Mouse (Mus musculus) liver, adult 2 months (tissue): ENCODE measurements around the gene Armh3. TPM values are rescaled to one million over a fixed set of nuclear protein-coding genes. Genes with fewer than 3 reads are reported as not detected.

Experiments used
- DNase-seq: peaks from one replicate; pipeline ENCODE4 v3.0.0-alpha.2; 2011; ENCODE audit warnings: low read depth, low spot score; ENCODE audit errors: extremely low read depth
- H3K27ac ChIP-seq: fragments of 200-500 bp; replicated peaks from 2 replicates; pipeline ENCODE4 v1.5.1; 2012; ENCODE audit warnings: low read depth, mild to moderate bottlenecking, control low read depth, inconsistent platforms, low read length; ENCODE audit not compliant: insufficient read depth
- H3K27me3 ChIP-seq: fragments of 200-500 bp; 2 replicates; pipeline ENCODE4 v1.6.1; 2012; ENCODE audit warnings: mild to moderate bottlenecking, moderate library complexity, low read length, inconsistent platforms; ENCODE audit not compliant: control insufficient read depth, insufficient read depth
- H3K36me3 ChIP-seq: fragments of 200-500 bp; 2 replicates; pipeline ENCODE4 v1.6.1; 2012; ENCODE audit warnings: low read length, inconsistent platforms; ENCODE audit not compliant: control insufficient read depth, insufficient read depth
- H3K4me1 ChIP-seq: fragments of 200-500 bp; 2 replicates; pipeline ENCODE4 v1.6.1; 2011; ENCODE audit warnings: low read length; ENCODE audit not compliant: control insufficient read depth, insufficient read depth
- H3K4me3 ChIP-seq: fragments of 200-500 bp; 2 replicates; pipeline ENCODE4 v1.5.1; 2011; ENCODE audit warnings: low read depth, mild to moderate bottlenecking, control low read depth, low read length, moderate library complexity; ENCODE audit not compliant: insufficient read depth
- H3K79me2 ChIP-seq: fragments of 200-500 bp; 2 replicates; pipeline ENCODE4 v1.6.1; 2012; ENCODE audit warnings: inconsistent platforms, mild to moderate bottlenecking, low read length, moderate library complexity; ENCODE audit not compliant: control insufficient read depth, insufficient read depth
- H3K9ac ChIP-seq: fragments of 200-500 bp; 2 replicates; pipeline ENCODE4 v1.6.1; 2012; ENCODE audit warnings: low read depth, mild to moderate bottlenecking, control low read depth, inconsistent platforms, low read length
- CTCF ChIP-seq: fragments of 200-500 bp; IDR thresholded peaks from 2 replicates; pipeline ENCODE4 v1.5.1; 2011; ENCODE audit warnings: low read depth, low read length, control low read depth
- POLR2A ChIP-seq: fragments of 200-500 bp; IDR thresholded peaks from 2 replicates; pipeline ENCODE4 v1.6.1; 2011; ENCODE audit warnings: low read length, control low read depth; ENCODE audit not compliant: insufficient read depth; ENCODE audit errors: extremely low read depth
- WGBS: fragments of 180-500 bp; shearing (Covaris S2); methylation state at CpG from one replicate; pipeline ENCODE4 v1.1.7; 2018; 5-methylcytosine and 5-hydroxymethylcytosine counted together
- polyA plus RNA-seq: library from polyadenylated mRNA; depleted of rRNA; stranded (reverse); fragments of >200 nt; gene quantifications from 2 replicates; pipeline ENCODE4 v1.2.3, GENCODE M21; 2012
- total RNA-seq: library from RNA; depleted of rRNA; stranded (reverse); fragments of >200 nt; gene quantifications from 2 replicates; pipeline ENCODE4 v1.2.3, GENCODE M21; 2014

The Armh3 gene
- total and polyA plus RNA-seq, 2 experiments: 3.8 to 5.2 TPM

- TF ChIP-seq CTCF: no peak
- TF ChIP-seq POLR2A: no peak
- no peak overlapping the region for H3K4me3 ChIP-seq
- WGBS: 64% methylated on average over 10 of the region's 10 CpGs
Observed at GRCm38 (mm10) chr19:45843424-45843823, 154.9 kb downstream of the Armh3 start.

GRCm38 (mm10) chr19:45837050-45837994 lies 161.0 kb downstream of the Armh3 start:
- WGBS: 92% methylated on average over 12 of the region's 12 CpGs
- no peak overlapping the region for H3K4me3 ChIP-seq

More at GRCm38 (mm10) chr19:45843424-45843823, 154.9 kb downstream of the Armh3 start:
- peaks cover 2% of the 10 kb centered on the region; the same call in 1 of the 2 replicates for H3K4me1 ChIP-seq
- H3K9ac ChIP-seq: no peak overlapping the region
- H3K36me3 ChIP-seq: no peaks in the 10 kb centered on the region
- H3K27ac ChIP-seq: no peak overlapping the region
- peak; percentile 48 for DNase-seq
- H3K79me2 ChIP-seq: no peaks in the 10 kb centered on the region
- no peaks in the 10 kb centered on the region for H3K27me3 ChIP-seq

GRCm38 (mm10) chr19:45835490-45835889 lies 162.8 kb downstream of the Armh3 start:
- Histone ChIP-seq H3K79me2 (no peaks in the 10 kb centered on the region), H3K27ac (no peak overlapping the region), H3K36me3 (no peaks in the 10 kb centered on the region), H3K4me1 (no peaks in the 10 kb centered on the region), H3K9ac (no peak overlapping the region), H3K4me3 (no peak overlapping the region), H3K27me3 (no peaks in the 10 kb centered on the region)
- DNase-seq: no peak
- WGBS: 78% methylated on average over 10 of the region's 10 CpGs
- TF ChIP-seq POLR2A: no peak
- no peak for TF ChIP-seq CTCF

More at GRCm38 (mm10) chr19:45837050-45837994, 161.0 kb downstream of the Armh3 start:
- Histone ChIP-seq H3K36me3 (no peaks in the 10 kb centered on the region), H3K4me1 (no peaks in the 10 kb centered on the region), H3K27ac (no peak overlapping the region), H3K9ac (no peak overlapping the region), H3K27me3 (no peaks in the 10 kb centered on the region), H3K79me2 (no peaks in the 10 kb centered on the region)
- no peak for TF ChIP-seq POLR2A
- TF ChIP-seq CTCF: no peak
- DNase-seq: no peak

- WGBS: 94% methylated on average over 10 of the region's 10 CpGs
- H3K79me2 ChIP-seq: no peaks in the 10 kb centered on the region
- no peak overlapping the region for H3K9ac ChIP-seq
- no peak overlapping the region for H3K4me3 ChIP-seq
- no peaks in the 10 kb centered on the region for H3K4me1 ChIP-seq
- no peaks in the 10 kb centered on the region for H3K36me3 ChIP-seq
- no peaks in the 10 kb centered on the region for H3K27me3 ChIP-seq
- no peak for DNase-seq
- TF ChIP-seq CTCF (no peak), POLR2A (no peak)
- no peak overlapping the region for H3K27ac ChIP-seq
Observed at GRCm38 (mm10) chr19:45833665-45834064, 164.6 kb downstream of the Armh3 start.

GRCm38 (mm10) chr19:45830679-45831078 lies 167.6 kb downstream of the Armh3 start:
- H3K79me2 ChIP-seq: no peaks in the 10 kb centered on the region
- no peaks in the 10 kb centered on the region for H3K36me3 ChIP-seq
- WGBS: 43% methylated on average over 2 of the region's 2 CpGs
- H3K27ac ChIP-seq: no peak overlapping the region
- no peak for DNase-seq
- no peaks in the 10 kb centered on the region for H3K27me3 ChIP-seq
- no peak overlapping the region for H3K9ac ChIP-seq
- TF ChIP-seq POLR2A: no peak
- no peak for TF ChIP-seq CTCF
- H3K4me3 ChIP-seq: no peak overlapping the region
- no peaks in the 10 kb centered on the region for H3K4me1 ChIP-seq

- H3K27ac ChIP-seq: no peak overlapping the region
- no peak overlapping the region for H3K4me3 ChIP-seq
- H3K9ac ChIP-seq: no peak overlapping the region
- no peaks in the 10 kb centered on the region for H3K27me3 ChIP-seq
- no peak for TF ChIP-seq POLR2A
- no peak for TF ChIP-seq CTCF
- H3K79me2 ChIP-seq: no peaks in the 10 kb centered on the region
- no peak for DNase-seq
- no peaks in the 10 kb centered on the region for H3K4me1 ChIP-seq
- 97% methylated on average over 3 of the region's 3 CpGs for WGBS
- H3K36me3 ChIP-seq: no peaks in the 10 kb centered on the region
Observed at GRCm38 (mm10) chr19:45827736-45828135, 170.6 kb downstream of the Armh3 start.
